Mouse (Mus musculus): Measurements from ENCODE around the gene 1700029H14Rik.

The 1700029H14Rik gene

DNA sequence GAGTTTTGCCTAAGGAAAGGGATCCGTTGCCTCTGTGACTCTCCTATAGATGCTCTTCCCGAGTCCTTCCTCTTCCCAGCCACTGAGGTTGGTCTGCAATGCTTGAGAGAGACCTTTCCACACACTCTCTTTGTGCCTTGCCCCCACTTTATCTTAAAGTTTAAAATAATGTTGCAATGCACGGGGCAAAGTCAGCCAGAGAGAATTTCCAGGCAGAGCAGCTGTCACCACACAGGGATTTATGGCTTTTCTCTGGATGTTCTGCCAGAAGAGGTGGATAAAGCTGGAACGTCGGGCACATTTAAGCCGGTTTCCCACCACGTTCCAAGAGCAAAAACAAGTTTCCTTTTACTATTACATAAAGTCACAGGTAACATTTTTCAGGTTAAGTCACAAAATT lies 40.9 kb downstream of the 1700029H14Rik start:
- no peaks in the 10 kb centered on the region for H3K36me3 ChIP-seq (ENCODE audit: insufficient read depth, low read length)
- no peaks in the 10 kb centered on the region for H3K9me3 ChIP-seq (ENCODE audit: low read length)
- H3K4me1 ChIP-seq (replicated peaks; ENCODE audit: low read depth, low read length) = no peaks in the 10 kb centered on the region
- H3K4me3 ChIP-seq (replicated peaks; ENCODE audit: low read length) = no peak overlapping the region
- peaks cover 15% of the 10 kb centered on the region; the same call in 1 of the 2 replicates for H3K27me3 ChIP-seq (ENCODE audit: insufficient read depth, low read length)
- TF ChIP-seq CTCF (conservative IDR thresholded peaks at IDR 0.05; ENCODE audit: low read length) = no peak
- no peak for TF ChIP-seq POU5F1 (IDR thresholded peaks at IDR 0.05; ENCODE audit: borderline replicate concordance, low read length)
- no peak for TF ChIP-seq NANOG (IDR thresholded peaks at IDR 0.05; ENCODE audit: borderline replicate concordance, low read length)

DNA sequence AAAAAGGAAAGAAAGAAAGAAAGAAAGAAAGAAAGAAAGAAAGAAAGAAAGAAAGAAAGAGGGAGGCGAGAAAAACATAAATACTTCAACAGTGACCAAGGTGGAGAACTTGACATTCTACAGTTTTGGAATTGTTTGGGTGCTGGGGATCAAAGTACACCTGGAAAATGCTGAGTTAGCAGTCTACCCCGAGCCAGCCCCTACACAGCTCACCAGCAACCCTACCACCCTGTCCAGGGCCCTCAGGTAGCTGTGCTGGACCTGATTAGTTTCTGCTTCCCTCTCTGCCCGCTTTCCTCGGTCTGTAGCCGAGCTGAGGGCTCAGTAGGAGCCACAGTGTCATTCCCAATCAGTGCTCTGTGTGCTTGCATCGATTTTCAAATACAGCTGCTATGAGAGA lies 41.9 kb downstream of the 1700029H14Rik start:
- no peaks in the 10 kb centered on the region for H3K4me1 ChIP-seq (replicated peaks; ENCODE audit: low read depth, low read length)
- H3K36me3 ChIP-seq (ENCODE audit: insufficient read depth, low read length) = no peaks in the 10 kb centered on the region
- H3K4me3 ChIP-seq (replicated peaks; ENCODE audit: low read length) = no peak overlapping the region
- TF ChIP-seq CTCF (conservative IDR thresholded peaks at IDR 0.05; ENCODE audit: low read length) (no peak), NANOG (IDR thresholded peaks at IDR 0.05; ENCODE audit: borderline replicate concordance, low read length) (no peak), POU5F1 (IDR thresholded peaks at IDR 0.05; ENCODE audit: borderline replicate concordance, low read length) (no peak)
- H3K9me3 ChIP-seq (ENCODE audit: low read length) = no peaks in the 10 kb centered on the region
- peaks cover 15% of the 10 kb centered on the region; the same call in 1 of the 2 replicates for H3K27me3 ChIP-seq (ENCODE audit: insufficient read depth, low read length)

GRCm38 (mm10) chr8:13519503-13519902 lies 42.8 kb downstream of the 1700029H14Rik start:
- Histone ChIP-seq H3K9me3 (ENCODE audit: low read length) (no peaks in the 10 kb centered on the region), H3K27me3 (ENCODE audit: insufficient read depth, low read length) (peaks cover 15% of the 10 kb centered on the region; the same call in 1 of the 2 replicates), H3K36me3 (ENCODE audit: insufficient read depth, low read length) (no peaks in the 10 kb centered on the region), H3K4me3 (replicated peaks; ENCODE audit: low read length) (no peak overlapping the region), H3K4me1 (replicated peaks; ENCODE audit: low read depth, low read length) (no peaks in the 10 kb centered on the region)
- TF ChIP-seq NANOG (IDR thresholded peaks at IDR 0.05; ENCODE audit: borderline replicate concordance, low read length) (no peak), POU5F1 (IDR thresholded peaks at IDR 0.05; ENCODE audit: borderline replicate concordance, low read length) (no peak), CTCF (conservative IDR thresholded peaks at IDR 0.05; ENCODE audit: low read length) (no peak)

- H3K4me3 ChIP-seq (replicated peaks; ENCODE audit: low read length) = no peak overlapping the region
- H3K36me3 ChIP-seq (ENCODE audit: insufficient read depth, low read length) = no peaks in the 10 kb centered on the region
- H3K27me3 ChIP-seq (ENCODE audit: insufficient read depth, low read length) = peaks cover 10% of the 10 kb centered on the region; the same call in 1 of the 2 replicates
- TF ChIP-seq NANOG (IDR thresholded peaks at IDR 0.05; ENCODE audit: borderline replicate concordance, low read length) (no peak), CTCF (conservative IDR thresholded peaks at IDR 0.05; ENCODE audit: low read length) (no peak), POU5F1 (IDR thresholded peaks at IDR 0.05; ENCODE audit: borderline replicate concordance, low read length) (no peak)
- no peaks in the 10 kb centered on the region for H3K9me3 ChIP-seq (ENCODE audit: low read length)
- H3K4me1 ChIP-seq (replicated peaks; ENCODE audit: low read depth, low read length) = no peaks in the 10 kb centered on the region
Observed at GRCm38 (mm10) chr8:13517284-13517781, 44.9 kb downstream of the 1700029H14Rik start.

DNA sequence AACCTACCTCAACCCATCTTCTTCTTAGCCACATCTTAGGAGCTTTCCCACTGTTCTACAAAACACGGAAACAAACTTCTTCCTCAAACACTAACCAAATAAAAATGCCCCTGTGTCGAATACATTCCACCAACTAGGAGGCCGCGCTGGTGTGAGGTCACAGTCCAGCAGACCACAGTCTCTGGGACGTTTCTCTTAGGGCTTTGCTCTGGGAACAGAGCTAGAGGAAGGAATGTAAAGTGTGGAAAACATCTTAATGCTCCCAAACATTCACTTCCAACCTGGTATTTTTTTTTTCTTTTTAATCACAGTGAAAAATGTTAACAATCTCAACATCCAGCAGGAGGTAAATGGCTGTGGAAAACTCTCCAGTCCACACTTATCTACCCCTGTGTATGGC lies 45.5 kb downstream of the 1700029H14Rik start:
- no peaks in the 10 kb centered on the region for H3K9me3 ChIP-seq (ENCODE audit: low read length)
- H3K4me1 ChIP-seq (replicated peaks; ENCODE audit: low read depth, low read length) = no peaks in the 10 kb centered on the region
- TF ChIP-seq POU5F1 (IDR thresholded peaks at IDR 0.05; ENCODE audit: borderline replicate concordance, low read length) (no peak), NANOG (IDR thresholded peaks at IDR 0.05; ENCODE audit: borderline replicate concordance, low read length) (no peak), CTCF (conservative IDR thresholded peaks at IDR 0.05; ENCODE audit: low read length) (no peak)
- H3K4me3 ChIP-seq (replicated peaks; ENCODE audit: low read length) = no peak overlapping the region
- no peaks in the 10 kb centered on the region for H3K36me3 ChIP-seq (ENCODE audit: insufficient read depth, low read length)
- H3K27me3 ChIP-seq (ENCODE audit: insufficient read depth, low read length) = peaks cover 7% of the 10 kb centered on the region; the same call in 1 of the 2 replicates

- Histone ChIP-seq H3K9me3 (ENCODE audit: low read length) (no peaks in the 10 kb centered on the region), H3K4me3 (replicated peaks; ENCODE audit: low read length) (no peak overlapping the region), H3K36me3 (ENCODE audit: insufficient read depth, low read length) (no peaks in the 10 kb centered on the region), H3K4me1 (replicated peaks; ENCODE audit: low read depth, low read length) (no peaks in the 10 kb centered on the region), H3K27me3 (ENCODE audit: insufficient read depth, low read length) (0 out of 2 replicates have a peak, but pooled peaks cover 7% of the 10 kb centered on the region)
- no peak for TF ChIP-seq CTCF (conservative IDR thresholded peaks at IDR 0.05; ENCODE audit: low read length)
- no peak for TF ChIP-seq POU5F1 (IDR thresholded peaks at IDR 0.05; ENCODE audit: borderline replicate concordance, low read length)
- TF ChIP-seq NANOG (IDR thresholded peaks at IDR 0.05; ENCODE audit: borderline replicate concordance, low read length) = no peak
Observed at GRCm38 (mm10) chr8:13516011-13516442, 46.2 kb downstream of the 1700029H14Rik start.

DNA sequence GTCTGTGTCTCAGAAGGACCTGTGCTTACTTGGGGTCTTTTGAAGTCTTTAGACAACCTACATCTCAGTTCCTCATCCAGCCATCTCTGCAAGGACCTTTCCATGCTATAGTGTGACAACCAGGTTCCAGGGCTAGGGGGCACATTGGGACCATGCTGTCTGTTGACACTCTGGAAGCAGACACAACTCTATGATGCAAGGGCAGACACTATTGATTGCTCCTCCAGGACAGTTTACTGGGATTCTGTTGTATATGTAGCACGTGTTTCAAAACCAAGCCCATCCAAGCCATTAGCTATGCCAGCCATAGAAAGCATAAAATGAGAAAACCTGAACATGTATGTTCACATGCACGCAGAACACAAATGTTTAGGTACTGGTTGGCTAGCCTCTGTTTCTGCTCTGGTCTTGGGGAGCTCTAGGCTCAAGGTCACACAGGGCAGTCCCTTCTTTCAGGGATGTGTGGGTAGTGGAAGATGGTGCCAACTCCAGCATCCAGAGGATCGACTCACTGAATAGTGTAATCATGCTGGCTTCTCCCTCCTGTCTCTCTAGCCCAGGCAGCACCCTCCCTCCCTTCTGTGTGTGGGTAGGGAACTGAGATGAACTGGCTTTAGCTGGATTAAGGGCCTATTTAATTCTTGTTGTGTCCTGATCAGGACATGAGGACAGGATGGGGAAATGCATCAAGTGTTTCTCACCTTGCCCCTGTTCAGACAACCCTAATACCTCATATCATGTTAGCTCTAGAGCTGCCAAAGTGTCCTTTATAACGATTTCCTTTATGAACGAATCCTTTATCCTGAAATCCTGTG lies 48.5 kb downstream of the 1700029H14Rik start:
- H3K27me3 ChIP-seq (ENCODE audit: insufficient read depth, low read length) = 0 out of 2 replicates have a peak, but pooled peaks cover 7% of the 10 kb centered on the region
- TF ChIP-seq CTCF (conservative IDR thresholded peaks at IDR 0.05; ENCODE audit: low read length) (no peak), POU5F1 (IDR thresholded peaks at IDR 0.05; ENCODE audit: borderline replicate concordance, low read length) (no peak), NANOG (IDR thresholded peaks at IDR 0.05; ENCODE audit: borderline replicate concordance, low read length) (no peak)
- no peaks in the 10 kb centered on the region for H3K9me3 ChIP-seq (ENCODE audit: low read length)

GRCm38 (mm10) chr8:13512677-13513076 lies 49.6 kb downstream of the 1700029H14Rik start:
- Histone ChIP-seq H3K4me1 (replicated peaks; ENCODE audit: low read depth, low read length) (peaks cover 19% of the 10 kb centered on the region), H3K27me3 (ENCODE audit: insufficient read depth, low read length) (0 out of 2 replicates have a peak, but pooled peaks cover 4% of the 10 kb centered on the region)
- TF ChIP-seq CTCF (conservative IDR thresholded peaks at IDR 0.05; ENCODE audit: low read length) = no peak
- no peak for TF ChIP-seq NANOG (IDR thresholded peaks at IDR 0.05; ENCODE audit: borderline replicate concordance, low read length)
- no peak for TF ChIP-seq POU5F1 (IDR thresholded peaks at IDR 0.05; ENCODE audit: borderline replicate concordance, low read length)

More for the DNA sequence above, 48.5 kb downstream of the 1700029H14Rik start:
- Histone ChIP-seq H3K4me3 (replicated peaks; ENCODE audit: low read length) (no peak overlapping the region), H3K36me3 (ENCODE audit: insufficient read depth, low read length) (no peaks in the 10 kb centered on the region), H3K4me1 (replicated peaks; ENCODE audit: low read depth, low read length) (peaks cover 8% of the 10 kb centered on the region)

More at GRCm38 (mm10) chr8:13512677-13513076, 49.6 kb downstream of the 1700029H14Rik start:
- Histone ChIP-seq H3K4me3 (replicated peaks; ENCODE audit: low read length) (no peak overlapping the region), H3K9me3 (ENCODE audit: low read length) (no peaks in the 10 kb centered on the region), H3K36me3 (ENCODE audit: insufficient read depth, low read length) (no peaks in the 10 kb centered on the region)

Measured in E14TG2a.4 (cell line).